Comparison of ENCODE assay signal across 14 mouse cellular contexts in the genomic region with DNA sequence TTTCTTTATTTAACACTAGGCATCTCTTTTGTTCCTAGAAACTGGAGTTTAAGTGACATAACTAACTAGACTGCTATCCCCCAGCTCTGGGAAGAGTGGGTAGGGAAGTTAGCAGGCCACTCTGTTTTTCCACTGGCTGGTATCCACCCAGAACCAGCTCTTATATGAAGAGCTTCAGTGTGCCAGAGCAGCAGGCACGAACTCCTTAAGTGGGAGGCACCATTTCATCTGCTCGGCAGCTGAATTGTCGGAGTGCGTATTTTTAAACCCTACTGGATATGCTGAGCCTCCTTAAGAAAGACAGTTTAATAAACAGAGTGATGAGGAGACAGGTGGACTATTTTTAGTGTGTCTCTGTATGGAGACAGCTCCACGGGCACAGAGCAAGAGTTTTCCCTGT.
DNase-seq lines count a peak whose midpoint lies in the region; ATAC-seq lines count a peak whose summit lies in the region.
"Had no signal": no experiment of that assay in that cellular context is flagged by ENCODE, and none has a peak within 500 bp of the region (broad histone marks: within the 10 kb centered on the region; RNA-seq: fewer than 3 reads in every experiment).

No protein-coding gene starts in this region.

- peak; percentile 98 for ATAC-seq in frontal cortex, adult (ENCODE audit: low TSS enrichment)
- ATAC-seq: intestine, embryonic 15.5 days had no signal

- no peak for DNase-seq in frontal cortex, postnatal 25 days (ENCODE audit: low spot score in 2 of 2)
- peak; percentile 92 for DNase-seq in brain, adult 2 months (ENCODE audit: low read depth, low spot score)
- DNase-seq in left cerebral cortex, adult 18-20 months (ENCODE audit: low spot score in 2 of 2): peak; percentile 34 to 59
- DNase-seq in right cerebral cortex, postnatal 10 days (ENCODE audit: low spot score in 2 of 2): peak; percentile 52 to 73
- no peak for DNase-seq in gastrocnemius, postnatal 10 days
- DNase-seq in Muller cell, postnatal 12 days (ENCODE audit: inconsistent ontology term): no peak
- DNase-seq: adrenal gland, adult 8-10 months; cerebellum, adult 11 months; cerebellum, postnatal 36 days; heart, postnatal 14 days; retina, postnatal 1 day; thymus, postnatal 25 days had no signal

Comparison
In these comparisons a context has a peak if more than half of its experiments do, and no peak if none do; other contexts are left out.
1. DNase-seq: peak in brain, adult 2 months (single experiment), left cerebral cortex, adult 18-20 months (2 of 2) and right cerebral cortex, postnatal 10 days (2 of 2); none in frontal cortex, postnatal 25 days (0 of 2), gastrocnemius, postnatal 10 days (single experiment) and Muller cell, postnatal 12 days (single experiment).